Mouse (Mus musculus) spleen, postnatal 4 days (tissue): ENCODE data around the gene Cdc20b.

Experiments
- DNase-seq, 2 experiments: peaks; one replicate each; pipeline ENCODE4 v3.0.0; 2022; ENCODE audit warnings: low spot score in 2 of 2

The Cdc20b gene

GRCm38 (mm10) chr13:113023274-113024143 lies 11.4 kb upstream of the Cdc20b start:
- DNase-seq, result no peak

GRCm38 (mm10) chr13:113031351-113031750 lies 3.6 kb upstream of the Cdc20b start:
- no peak for DNase-seq

- no peak for DNase-seq
These were observed 2.9 kb upstream of the Cdc20b start for GRCm38 (mm10) chr13:113031792-113032571.

- no peak for DNase-seq
These were observed 2.1 kb upstream of the Cdc20b start for GRCm38 (mm10) chr13:113032831-113033230.

- no peak for DNase-seq
These were observed 532 bp upstream of the Cdc20b start for GRCm38 (mm10) chr13:113034271-113034886.

GRCm38 (mm10) chr13:113035852-113036251 lies 941 bp downstream of the Cdc20b start:
- DNase-seq, result peak; percentile 59 to 74

GRCm38 (mm10) chr13:113044876-113045275 lies 10.0 kb downstream of the Cdc20b start:
- no peak for DNase-seq

GRCm38 (mm10) chr13:113045458-113046110 lies 10.7 kb downstream of the Cdc20b start:
- DNase-seq, result no peak

- DNase-seq, result no peak
These were observed 11.4 kb downstream of the Cdc20b start, which contains the start of gene Gpx8 for GRCm38 (mm10) chr13:113046211-113046883. Gene Gpx8 (minus strand): TSS chr13:113046410.

GRCm38 (mm10) chr13:113047018-113047417 lies 12.1 kb downstream of the Cdc20b start:
- no peak for DNase-seq

GRCm38 (mm10) chr13:113047647-113048046 lies 12.7 kb downstream of the Cdc20b start:
- no peak for DNase-seq

GRCm38 (mm10) chr13:113054230-113054629 lies 19.3 kb downstream of the Cdc20b start:
- no peak for DNase-seq

GRCm38 (mm10) chr13:113055826-113056225 lies 20.9 kb downstream of the Cdc20b start:
- no peak for DNase-seq

- DNase-seq, result no peak
These were observed 26.8 kb downstream of the Cdc20b start for GRCm38 (mm10) chr13:113061746-113062145.

- no peak for DNase-seq
These were observed 29.6 kb downstream of the Cdc20b start for GRCm38 (mm10) chr13:113064542-113064941.

- DNase-seq, result no peak
These were observed 44.1 kb downstream of the Cdc20b start for GRCm38 (mm10) chr13:113079021-113079420.

- DNase-seq, result no peak
These were observed 47.2 kb downstream of the Cdc20b start for GRCm38 (mm10) chr13:113082101-113082500.

- no peak for DNase-seq
These were observed 49.8 kb downstream of the Cdc20b start for GRCm38 (mm10) chr13:113084732-113085131.

GRCm38 (mm10) chr13:113087226-113088017 lies 52.5 kb downstream of the Cdc20b start:
- no peak for DNase-seq

GRCm38 (mm10) chr13:113090489-113090888 lies 55.6 kb downstream of the Cdc20b start:
- no peak for DNase-seq
